Mouse (Mus musculus): ENCODE measurements around the gene Eif4e.

The Eif4e gene

GRCm38 (mm10) chr3:138587137-138587536 is 61.2 kb downstream of the Eif4e start:
- DNase-seq (ENCODE audit: low read depth), result no peak

- no peak for DNase-seq (ENCODE audit: low read depth)
Measured at GRCm38 (mm10) chr3:138588001-138588400, 62.0 kb downstream of the Eif4e start.

- no peak for DNase-seq (ENCODE audit: low read depth)
Measured at GRCm38 (mm10) chr3:138591002-138591401, 65.0 kb downstream of the Eif4e start.

GRCm38 (mm10) chr3:138591806-138592365 is 65.9 kb downstream of the Eif4e start:
- DNase-seq (ENCODE audit: low read depth), result no peak

GRCm38 (mm10) chr3:138593131-138593530 is 67.2 kb downstream of the Eif4e start:
- DNase-seq (ENCODE audit: low read depth), result no peak

- no peak for DNase-seq (ENCODE audit: low read depth)
Measured at GRCm38 (mm10) chr3:138593911-138594310, 67.9 kb downstream of the Eif4e start.

- no peak for DNase-seq (ENCODE audit: low read depth)
Measured at GRCm38 (mm10) chr3:138601076-138601475, 75.1 kb downstream of the Eif4e start.

- no peak for DNase-seq (ENCODE audit: low read depth)
Measured at GRCm38 (mm10) chr3:138605132-138605531, 79.2 kb downstream of the Eif4e start.

- DNase-seq (ENCODE audit: low read depth), result no peak
Measured at GRCm38 (mm10) chr3:138608665-138609064, 82.7 kb downstream of the Eif4e start.
